Mouse (Mus musculus) fat pad, adult 2 months (tissue): ENCODE measurements around the gene Phlpp1.

Source experiments
- DNase-seq: peaks from one replicate; pipeline ENCODE4 v3.0.0-alpha.2; 2011; ENCODE audit warnings: low read depth, low spot score; ENCODE audit errors: extremely low read depth

Phlpp1 gene

GRCm38 (mm10) chr1:106163401-106163800 lies 8.2 kb upstream of the Phlpp1 start:
- DNase-seq, result no peak

DNA sequence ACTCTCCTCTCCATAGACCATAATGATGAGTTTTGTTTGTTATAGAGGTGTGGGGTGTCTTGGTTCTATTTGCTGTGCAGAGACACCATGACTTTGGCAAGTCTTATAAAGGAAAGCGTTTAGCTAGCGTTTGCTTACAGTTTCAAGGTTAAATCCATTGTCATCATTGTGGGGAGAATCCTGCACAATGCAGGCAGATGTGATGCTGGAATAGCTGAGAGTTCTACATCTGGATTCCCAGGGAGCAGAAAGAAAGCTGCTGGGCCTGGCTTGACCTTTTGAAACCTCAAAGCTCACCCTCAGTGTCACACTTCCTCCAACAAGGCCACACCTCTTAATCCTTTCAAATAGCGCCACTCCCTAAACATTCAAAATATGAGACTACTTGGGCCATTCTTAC lies 7.4 kb upstream of the Phlpp1 start:
- no peak for DNase-seq

DNA sequence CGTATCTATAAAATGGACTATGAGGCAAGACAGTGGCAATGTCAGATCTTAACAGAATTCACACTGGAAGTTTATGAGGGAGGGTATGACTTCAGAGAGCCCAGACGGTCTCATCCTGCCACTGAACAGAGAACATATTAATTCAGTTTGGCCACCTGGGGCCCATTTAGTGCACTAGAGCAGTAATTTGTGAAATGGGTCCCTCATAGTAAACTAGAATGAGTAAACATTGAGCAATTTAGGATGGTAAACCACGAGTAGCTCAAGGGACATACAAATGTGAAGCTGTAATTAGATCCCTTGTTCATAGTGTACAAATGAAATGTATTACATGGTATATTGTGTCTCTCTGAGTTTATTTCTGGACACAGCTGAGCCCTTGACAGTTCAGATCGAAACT lies 3.6 kb upstream of the Phlpp1 start:
- DNase-seq, result no peak

DNA sequence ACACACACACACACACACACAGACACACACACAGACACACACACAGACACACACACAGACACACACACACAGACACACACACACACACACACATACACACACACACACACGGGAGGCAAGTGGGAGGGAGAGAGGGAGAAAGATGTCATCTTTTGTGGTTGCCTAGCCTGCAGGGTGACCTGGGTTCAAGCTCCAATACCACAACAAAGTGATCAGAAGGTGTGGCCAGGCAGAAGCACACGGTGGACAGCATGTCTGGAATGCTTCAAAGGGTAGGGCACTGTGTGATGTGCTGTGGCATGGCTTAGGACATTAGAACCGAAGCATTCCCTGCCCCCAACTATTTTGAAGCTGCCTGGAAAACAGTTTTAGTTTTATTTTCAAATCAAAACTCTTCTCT lies 2.8 kb upstream of the Phlpp1 start:
- DNase-seq, result no peak

- no peak for DNase-seq
Measured at GRCm38 (mm10) chr1:106169741-106170265, 1.7 kb upstream of the Phlpp1 start.

DNA sequence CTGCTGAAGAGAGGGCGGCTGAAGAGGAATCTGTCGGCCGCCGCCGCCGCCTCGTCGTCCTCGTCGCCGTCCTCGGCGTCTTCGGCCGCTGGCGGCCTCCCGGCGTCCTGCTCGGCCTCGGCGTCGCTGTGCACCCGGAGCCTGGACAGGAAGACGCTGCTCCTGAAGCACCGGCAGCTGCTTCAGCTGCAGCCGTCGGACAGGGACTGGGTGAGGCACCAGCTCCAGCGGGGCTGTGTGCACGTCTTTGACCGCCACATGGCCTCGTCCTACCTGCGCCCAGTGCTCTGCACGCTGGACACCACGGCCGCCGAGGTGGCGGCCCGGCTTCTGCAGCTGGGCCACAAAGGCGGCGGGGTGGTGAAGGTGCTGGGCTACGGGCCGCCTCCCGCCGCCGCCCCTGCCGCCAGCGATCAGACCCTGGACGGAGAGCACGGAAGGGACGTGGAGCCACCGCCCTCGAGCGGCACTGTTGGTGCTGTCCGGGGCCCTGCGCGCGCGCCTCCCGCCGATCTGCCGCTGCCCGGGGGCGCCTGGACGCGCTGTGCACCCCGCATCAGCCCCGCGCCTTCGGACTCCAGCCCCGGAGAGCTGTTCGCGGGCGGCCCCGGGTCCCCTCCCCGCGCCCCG lies 864 bp downstream of the Phlpp1 start:
- no peak for DNase-seq

GRCm38 (mm10) chr1:106172931-106173371 lies 1.4 kb downstream of the Phlpp1 start:
- no peak for DNase-seq

DNA sequence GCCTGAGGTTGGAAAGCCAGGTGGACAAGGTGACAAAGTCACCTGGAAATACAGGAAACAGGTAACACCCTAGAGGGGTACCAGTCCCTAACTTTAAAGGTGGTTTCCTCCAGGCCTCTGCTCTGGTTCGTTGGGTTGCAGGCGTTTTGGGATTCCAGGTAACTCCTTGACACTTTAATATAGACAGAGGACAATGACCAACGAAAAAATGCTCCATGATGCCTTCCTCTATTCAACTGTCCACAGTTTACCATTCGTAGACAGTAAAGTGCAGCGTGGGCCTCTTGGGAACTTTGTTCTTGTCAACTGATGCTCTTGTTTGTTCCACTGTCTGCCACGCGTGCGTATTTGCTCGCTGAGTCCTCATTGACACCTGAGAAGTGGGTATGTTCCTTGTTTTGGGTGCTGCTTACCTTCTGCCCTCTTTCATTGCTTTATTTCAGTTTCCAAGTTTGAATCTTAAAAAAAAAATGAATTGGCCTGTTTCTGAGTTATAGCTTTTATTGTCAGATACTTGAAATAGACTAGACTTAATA lies 2.1 kb downstream of the Phlpp1 start:
- no peak for DNase-seq

DNA sequence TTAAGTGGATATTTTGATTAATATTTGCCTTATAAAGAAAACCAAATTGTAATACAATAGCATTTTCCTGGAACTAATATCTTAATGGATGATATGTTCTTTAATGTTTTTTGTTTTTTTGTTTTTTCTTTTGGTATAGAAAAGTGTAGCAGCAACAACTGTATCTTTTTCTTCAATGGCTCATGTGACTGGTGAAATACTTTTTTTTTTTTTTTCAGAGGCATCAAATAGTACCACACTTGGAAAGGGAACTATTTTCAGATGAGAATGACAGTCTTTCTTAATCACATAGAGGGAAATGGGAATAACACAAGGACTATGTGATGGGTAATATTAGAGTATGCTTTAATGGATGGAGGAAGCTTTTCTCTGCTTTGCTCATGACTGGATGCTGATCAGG lies 3.0 kb downstream of the Phlpp1 start:
- DNase-seq, result no peak

GRCm38 (mm10) chr1:106175360-106175759 lies 3.8 kb downstream of the Phlpp1 start:
- DNase-seq, result no peak

GRCm38 (mm10) chr1:106176791-106177190 lies 5.2 kb downstream of the Phlpp1 start:
- DNase-seq, result no peak

DNA sequence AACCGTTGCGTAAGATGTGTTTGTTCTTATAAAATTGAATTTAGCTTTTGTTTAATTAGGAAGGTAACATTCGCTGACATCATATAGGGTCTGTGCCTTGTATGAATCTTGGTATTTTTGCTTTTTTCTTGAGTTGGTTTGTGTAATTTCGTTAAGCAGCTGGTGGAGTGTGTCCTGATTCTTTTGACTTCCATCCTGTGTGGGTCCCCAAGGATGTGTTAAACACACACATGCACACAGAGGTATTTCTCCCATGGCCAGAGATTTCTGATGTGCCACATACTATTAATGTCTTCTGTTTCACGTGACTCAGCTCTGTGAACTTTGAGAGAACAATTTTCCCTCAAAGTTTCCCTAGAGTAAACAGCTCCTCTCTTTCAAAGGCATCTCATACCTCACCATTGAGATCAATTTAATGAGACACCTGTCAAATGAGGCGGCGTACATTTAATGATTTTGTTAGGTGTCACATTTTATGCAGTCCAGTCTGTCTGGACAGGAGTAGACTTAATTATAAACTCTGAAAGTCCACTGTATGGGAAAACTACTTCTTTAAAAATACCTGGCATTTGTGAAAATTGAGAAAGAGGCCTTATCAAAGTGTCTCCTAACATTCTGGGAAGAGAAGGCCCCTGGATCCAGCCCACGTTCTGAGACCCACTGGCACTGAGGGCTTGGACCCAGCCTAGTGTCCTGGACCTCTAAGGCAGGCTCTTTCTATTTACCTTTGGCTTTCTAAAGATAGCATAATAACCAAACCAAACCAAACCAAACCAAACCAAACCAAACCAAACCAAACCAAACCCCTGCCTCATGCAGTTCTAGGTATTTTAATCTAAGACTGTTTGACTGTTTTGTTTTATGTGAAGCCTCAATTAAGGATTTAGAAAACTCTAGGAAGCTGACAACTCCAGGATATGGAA lies 6.6 kb downstream of the Phlpp1 start:
- no peak for DNase-seq

- no peak for DNase-seq
Measured at GRCm38 (mm10) chr1:106183701-106184100, 12.1 kb downstream of the Phlpp1 start.

DNA sequence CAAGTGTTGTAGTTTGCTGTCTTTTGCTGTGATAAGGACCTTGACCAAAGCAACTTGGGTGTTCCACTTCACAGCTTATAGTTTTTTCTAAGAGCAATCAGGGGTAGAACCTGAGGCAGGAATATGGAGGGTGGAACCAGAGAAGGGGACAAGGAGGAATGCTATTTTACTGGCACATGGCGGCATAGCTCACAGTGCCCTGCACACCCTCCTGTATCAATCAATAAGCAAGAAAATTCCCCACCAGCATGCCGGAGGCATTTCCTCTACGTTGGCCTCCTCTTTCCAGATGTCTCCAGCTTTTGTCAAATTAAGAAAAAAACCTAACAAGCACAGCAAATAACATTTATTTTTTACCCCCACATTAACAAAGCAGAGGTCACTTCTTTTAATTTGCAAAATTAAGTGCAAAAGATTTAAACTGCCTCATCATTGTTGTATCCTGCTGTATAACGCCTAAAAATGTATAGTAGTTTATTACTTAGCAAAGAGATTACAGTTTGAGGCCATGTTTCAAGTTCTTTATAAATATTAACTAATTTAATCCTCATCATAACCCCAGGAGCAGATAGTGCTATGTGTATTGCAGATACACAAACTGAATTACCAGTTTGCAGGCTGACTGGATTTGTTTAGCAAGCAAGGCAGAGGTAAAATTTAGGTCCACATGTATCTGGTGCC lies 13.4 kb downstream of the Phlpp1 start:
- DNase-seq, result no peak

DNA sequence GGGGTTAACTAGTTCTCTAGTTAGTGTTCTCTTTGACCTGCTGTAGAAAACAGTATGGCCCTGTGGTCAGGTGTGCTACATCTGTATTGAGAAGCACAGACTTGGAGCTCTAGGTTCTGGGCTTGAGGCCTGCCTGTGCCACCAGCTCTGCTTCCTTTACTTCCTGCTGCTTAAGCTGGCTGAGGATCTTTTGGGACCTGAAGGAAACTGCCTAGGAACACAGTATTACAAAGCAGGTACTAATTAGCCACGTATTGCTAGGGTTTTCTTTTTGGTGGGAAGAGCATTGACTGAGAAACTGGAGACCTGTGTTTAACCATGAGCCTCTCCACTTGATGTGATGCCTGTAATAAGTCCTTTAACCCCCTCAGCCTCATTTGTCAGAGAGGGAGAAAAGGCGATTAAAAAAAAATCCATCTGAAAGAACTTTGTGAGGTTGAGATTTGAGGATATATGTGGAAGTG lies 13.9 kb downstream of the Phlpp1 start:
- DNase-seq, result no peak

GRCm38 (mm10) chr1:106186062-106186461 lies 14.5 kb downstream of the Phlpp1 start:
- no peak for DNase-seq

DNA sequence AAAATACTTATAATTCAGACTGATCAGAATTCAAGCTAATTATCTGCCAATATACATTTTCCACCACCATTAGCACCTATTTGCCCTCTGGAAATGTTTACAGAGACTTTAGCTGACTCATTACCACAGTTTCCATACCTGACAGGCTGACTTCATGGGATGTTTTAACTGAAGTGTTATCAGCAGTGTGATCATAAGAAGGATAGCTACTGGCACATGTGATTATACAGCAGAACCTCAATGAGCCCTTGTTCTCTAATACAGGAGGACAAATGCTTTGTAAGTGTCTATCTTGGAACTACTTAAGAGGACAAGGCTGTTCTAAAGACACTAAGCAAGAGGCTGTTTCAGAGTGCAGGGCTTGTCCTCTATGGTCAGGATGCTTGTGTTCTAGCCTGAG lies 15.9 kb downstream of the Phlpp1 start:
- DNase-seq, result no peak

- no peak for DNase-seq
Measured at GRCm38 (mm10) chr1:106188756-106189155, 17.2 kb downstream of the Phlpp1 start.

GRCm38 (mm10) chr1:106189311-106189710 lies 17.8 kb downstream of the Phlpp1 start:
- DNase-seq, result no peak

GRCm38 (mm10) chr1:106190695-106191094 lies 19.1 kb downstream of the Phlpp1 start:
- no peak for DNase-seq

DNA sequence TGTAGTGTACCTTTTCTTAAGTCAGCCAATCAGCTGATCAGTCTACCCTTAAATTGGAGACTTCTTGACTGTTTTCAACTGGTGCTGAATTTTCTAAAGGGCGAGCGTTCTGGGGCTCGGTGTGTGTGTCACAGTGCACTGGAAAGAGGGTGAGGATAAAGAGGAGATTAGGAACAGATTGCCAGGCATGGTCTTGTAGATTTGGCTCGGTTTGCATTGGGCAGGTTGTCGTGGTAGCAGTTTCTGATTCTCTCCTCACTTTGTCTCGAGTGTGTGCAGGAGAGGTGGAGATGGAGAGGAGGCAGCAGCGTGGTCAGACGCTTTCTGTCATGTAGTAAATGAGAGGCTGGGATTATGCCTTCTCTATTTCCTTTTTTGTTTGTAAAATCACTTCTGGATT lies 20.3 kb downstream of the Phlpp1 start:
- DNase-seq, result no peak
